Mouse (Mus musculus) adrenal gland, postnatal 36 days (tissue): Measurements from ENCODE around the gene Chrnd. TPM values are rescaled to one million over a fixed set of nuclear protein-coding genes. Genes with fewer than 3 reads are reported as not detected.
A peak's percentile ranks its signal among the peaks of the same experiment; 100 is the strongest.

Experiments used
- DNase-seq, 2 experiments: peaks; one replicate each; pipeline ENCODE4 v3.0.0; 2021; ENCODE audit warnings: mixed read lengths in 1 of 2
- total RNA-seq, 2 experiments: library from RNA; stranded (reverse); gene quantifications; 2 replicates each; pipeline ENCODE4 v1.2.3; 2021

Gene Chrnd
- total RNA-seq, 2 experiments from 2014 or later, result not detected

- peak; percentile 85 to 91 for DNase-seq
Measured at GRCm38 (mm10) chr1:87184751-87185139, 5.7 kb upstream of the Chrnd start.

- DNase-seq, result no peak
Measured at GRCm38 (mm10) chr1:87185526-87185925, 4.9 kb upstream of the Chrnd start.

DNA sequence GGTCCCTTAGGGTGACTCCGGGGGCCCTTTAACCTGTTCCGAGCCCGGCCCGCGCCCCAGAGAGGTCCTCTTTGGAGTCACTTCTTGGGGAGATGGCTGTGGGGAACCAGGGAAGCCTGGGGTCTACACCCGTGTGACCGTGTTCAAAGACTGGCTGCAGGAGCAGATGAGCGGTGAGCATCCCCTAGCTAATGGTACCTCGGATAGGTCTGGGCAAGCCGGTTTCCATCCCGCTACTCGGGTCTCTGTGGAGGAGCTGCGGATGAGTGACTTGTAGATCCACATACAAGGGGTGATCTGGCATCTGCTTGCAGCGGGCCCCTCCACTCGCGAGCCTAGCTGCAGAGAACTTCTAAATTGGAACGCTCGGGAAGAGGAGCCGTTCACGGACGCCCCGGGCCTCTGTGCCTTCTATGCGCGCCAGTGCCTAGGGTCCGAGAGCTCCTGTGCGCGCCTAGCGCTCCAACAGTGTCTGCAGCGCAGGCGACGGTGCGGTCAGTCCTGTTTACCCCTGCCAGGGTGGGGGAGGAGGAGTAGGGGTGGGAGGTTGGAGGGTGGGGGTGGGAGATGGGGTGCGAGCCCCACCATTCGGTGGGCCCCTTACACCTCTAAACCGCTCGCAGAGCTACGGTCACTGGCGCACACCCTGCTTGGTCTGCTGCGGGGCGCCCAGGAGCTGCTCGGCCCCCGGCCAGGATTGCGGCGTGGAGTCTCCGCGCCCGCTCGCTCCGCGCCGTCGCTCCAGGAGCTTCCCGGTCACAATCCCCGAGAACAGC is 4.0 kb upstream of the Chrnd start:
- DNase-seq, result no peak

DNA sequence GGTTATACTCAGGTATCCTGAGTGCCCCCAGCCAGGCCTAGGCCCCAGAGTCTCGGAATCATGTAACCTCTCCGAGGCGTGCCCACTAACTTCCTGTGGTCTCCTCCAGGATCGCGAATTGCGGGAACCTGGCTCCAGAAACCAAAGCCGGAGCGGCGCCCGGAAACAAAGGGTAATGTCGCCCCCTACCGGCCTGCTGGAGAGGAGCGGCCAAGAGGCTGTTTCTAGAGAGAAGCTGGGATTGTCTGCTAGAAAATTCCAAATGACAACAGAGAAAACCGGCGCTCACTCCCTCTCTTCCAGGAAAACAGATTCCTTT is 3.4 kb upstream of the Chrnd start:
- peak; percentile 82 to 87 for DNase-seq

- DNase-seq, result no peak
Measured at GRCm38 (mm10) chr1:87197296-87197695, 6.9 kb downstream of the Chrnd start.

GRCm38 (mm10) chr1:87198119-87199065 is 8.0 kb downstream of the Chrnd start:
- no peak for DNase-seq

- no peak for DNase-seq
Measured at GRCm38 (mm10) chr1:87200811-87201210, 10.4 kb downstream of the Chrnd start.

GRCm38 (mm10) chr1:87201848-87202247 is 11.4 kb downstream of the Chrnd start:
- no peak for DNase-seq

DNA sequence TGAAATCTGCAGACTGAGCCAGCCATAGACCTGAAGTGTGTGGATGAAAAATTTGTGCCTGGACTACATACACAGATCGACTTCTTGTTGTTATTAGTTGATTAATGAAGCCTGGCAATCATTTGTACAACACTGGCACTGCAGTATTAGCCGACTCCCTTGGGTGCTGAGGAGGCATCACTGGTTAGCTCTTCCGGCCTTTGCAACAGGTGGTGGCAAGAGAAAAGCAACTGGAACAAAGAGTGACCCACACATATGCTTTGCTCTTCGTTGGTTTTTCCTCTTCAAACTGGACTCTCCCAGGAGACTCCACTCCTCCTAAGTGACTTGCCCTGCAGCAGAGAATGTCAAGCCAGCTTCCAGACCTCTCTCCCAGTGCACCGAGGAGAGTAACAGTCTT is 13.4 kb downstream of the Chrnd start:
- DNase-seq, result no peak

- DNase-seq, result no peak
Measured at GRCm38 (mm10) chr1:87204465-87204864, 14.1 kb downstream of the Chrnd start, which contains the start of gene Chrng. Gene Chrng (plus strand): TSS chr1:87204657.

DNA sequence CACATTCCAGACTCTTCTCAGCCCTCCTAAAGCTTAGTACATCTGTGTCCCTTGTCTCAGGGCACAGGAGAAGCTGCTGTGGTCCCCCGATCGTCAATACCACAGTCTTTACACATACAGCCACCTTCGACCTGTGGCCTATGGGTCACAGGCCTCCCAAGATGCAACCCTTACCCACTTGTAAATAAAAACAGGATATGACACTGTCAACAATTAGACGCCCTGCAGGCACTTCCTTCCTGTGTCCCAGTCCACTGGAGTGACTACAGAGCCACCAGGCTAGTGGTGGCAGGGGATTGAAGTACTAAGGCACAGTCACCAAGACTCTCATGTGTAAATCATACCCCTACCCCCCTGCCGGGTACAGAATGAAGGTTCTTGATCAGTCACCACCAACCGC is 14.6 kb downstream of the Chrnd start:
- peak in 1 of 2 experiments; percentile 20 for DNase-seq

DNA sequence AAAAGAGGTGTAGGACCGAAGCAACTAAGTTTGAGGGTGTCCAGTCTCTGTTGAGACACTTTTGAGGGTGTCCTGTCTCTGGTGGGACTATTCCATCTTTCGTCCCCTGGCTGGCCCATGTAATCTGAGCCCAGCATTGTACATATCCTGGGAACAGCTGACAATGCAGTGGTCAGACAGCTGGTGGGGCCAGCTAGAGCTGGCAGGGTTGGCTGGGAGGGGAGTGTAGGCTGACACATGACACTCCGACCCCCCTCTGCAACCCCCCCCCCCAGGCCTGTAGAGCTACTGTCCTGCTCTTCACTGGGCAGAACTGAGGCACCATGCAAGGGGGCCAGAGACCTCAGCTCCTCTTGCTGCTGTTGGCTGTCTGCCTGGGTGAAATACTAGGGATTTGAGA is 15.1 kb downstream of the Chrnd start:
- no peak for DNase-seq

GRCm38 (mm10) chr1:87206339-87206738 is 15.9 kb downstream of the Chrnd start:
- no peak for DNase-seq

GRCm38 (mm10) chr1:87211431-87211830 is 21.0 kb downstream of the Chrnd start:
- no peak for DNase-seq

DNA sequence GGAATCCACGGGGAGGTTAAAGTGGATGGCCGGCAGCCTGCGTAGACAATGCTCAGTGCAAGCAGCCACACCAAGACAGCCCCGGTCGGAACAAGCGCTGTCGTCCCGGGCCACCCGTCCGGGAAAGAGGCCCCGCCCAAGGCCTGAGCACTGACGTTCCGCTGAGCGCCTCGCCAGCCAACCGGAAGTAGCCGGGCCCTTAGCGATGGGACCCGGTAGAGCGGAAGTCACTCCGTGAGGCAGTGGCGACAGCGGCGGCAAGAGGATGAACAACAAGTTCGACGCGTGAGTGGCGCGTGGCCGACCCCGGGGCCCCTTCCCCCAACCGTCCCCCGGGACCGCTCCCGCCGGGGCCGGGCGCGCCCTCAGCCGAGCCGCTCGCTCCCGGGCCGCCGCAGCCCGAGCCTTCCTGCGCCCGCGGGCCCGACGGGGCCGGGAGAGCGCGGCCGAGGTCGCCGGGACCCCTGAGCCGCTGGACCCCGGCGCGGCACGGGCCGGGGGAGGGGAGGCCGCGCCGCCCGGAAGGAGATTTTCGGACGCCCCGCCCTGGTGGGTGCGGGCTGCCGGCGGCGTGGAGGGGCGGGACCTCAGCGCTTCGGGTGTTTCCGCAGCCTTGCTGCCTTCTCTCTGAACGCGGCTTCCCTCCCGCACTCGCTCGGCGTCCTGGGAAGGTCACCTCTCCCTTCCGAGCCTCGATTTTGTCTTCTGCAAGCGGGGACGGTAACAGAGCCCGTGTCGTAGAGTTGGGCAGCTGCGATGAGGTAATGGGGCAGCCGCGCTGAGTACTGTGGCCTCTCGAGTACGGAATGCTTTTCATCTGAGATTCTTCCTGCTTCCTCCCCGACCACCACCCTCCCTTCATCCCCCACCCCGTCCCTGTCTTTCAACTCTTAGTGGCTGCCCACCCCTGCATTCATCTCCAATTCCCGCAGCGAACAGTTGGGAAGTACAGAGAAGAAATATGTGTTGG is 23.6 kb downstream of the Chrnd start, which contains the start of gene Eif4e2:
Gene Eif4e2 (plus strand): TSS at position 180 of the 970 bp plus-strand sequence.
- peak; percentile 96 to 97 for DNase-seq

GRCm38 (mm10) chr1:87214748-87215147 is 24.3 kb downstream of the Chrnd start:
- DNase-seq, result no peak

DNA sequence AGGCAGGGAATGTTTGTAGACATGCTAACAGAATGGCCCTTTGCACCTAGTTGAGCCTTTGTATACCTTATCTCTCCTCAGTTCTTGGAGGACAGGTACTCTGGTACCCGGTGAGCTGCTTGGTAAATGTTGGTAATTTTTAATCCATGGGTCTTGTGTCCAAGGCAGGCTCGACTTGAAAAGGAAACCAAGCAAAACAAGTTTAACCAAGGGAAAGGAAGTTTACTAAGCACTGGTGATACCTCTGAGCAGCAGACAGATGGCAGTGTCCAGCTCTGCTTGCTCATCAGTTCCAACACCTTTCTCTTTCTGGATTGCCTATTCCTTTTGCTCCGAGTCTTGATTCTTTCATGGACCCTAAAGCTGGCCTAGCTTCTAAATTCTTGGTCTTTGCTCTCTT is 27.5 kb downstream of the Chrnd start:
- DNase-seq, result peak in 1 of 2 experiments; percentile 23

GRCm38 (mm10) chr1:87225739-87226138 is 35.3 kb downstream of the Chrnd start:
- no peak for DNase-seq

GRCm38 (mm10) chr1:87226409-87227159 is 36.2 kb downstream of the Chrnd start:
- DNase-seq, result no peak

GRCm38 (mm10) chr1:87227160-87227550 is 36.7 kb downstream of the Chrnd start:
- no peak for DNase-seq

DNA sequence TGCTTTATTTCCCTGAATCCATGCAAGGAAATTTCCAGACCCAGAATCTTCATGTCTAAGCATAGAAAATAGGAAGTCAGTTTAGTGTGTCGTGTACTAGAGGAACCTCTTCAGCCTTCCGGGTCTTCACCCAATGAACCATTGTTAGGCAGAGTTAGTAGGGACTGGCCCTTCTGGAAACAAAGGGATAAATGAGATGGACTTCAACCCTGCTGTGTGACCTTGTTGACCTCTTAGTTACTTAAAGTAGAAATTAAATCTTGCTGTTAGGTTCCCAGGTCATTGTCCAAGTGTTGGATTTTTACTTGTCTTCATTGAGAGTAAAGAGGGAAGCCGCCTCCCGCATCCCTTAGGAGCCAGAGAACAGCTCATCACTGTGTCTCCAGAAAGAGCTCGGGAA is 40.2 kb downstream of the Chrnd start:
- DNase-seq, result no peak
